Mouse (Mus musculus) inflammation-experienced regulatory T-cells, adult 6 months (primary cell): ENCODE measurements around the gene Cars. TPM values are rescaled to one million over a fixed set of nuclear protein-coding genes. Genes with fewer than 3 reads are reported as not detected.

Source experiments
- ATAC-seq: one replicate; pipeline ENCODE4 v1.8.0; 2017
- polyA plus RNA-seq, 3 experiments: library from polyadenylated mRNA; unstranded; fragments of 100-300 nt; shearing (Covaris generic); gene quantifications; one replicate each; pipeline ENCODE4 v1.2.1; 2017

The Cars gene
- polyA plus RNA-seq, 3 experiments from 2014 or later = 29.9 to 40.2 (median 31.2) TPM

GRCm38 (mm10) chr7:143510593-143511334 lies 89.1 kb downstream of the Cars start:
- no peak for ATAC-seq

GRCm38 (mm10) chr7:143509566-143509965 lies 90.3 kb downstream of the Cars start:
- no peak for ATAC-seq

Other genes with a start within 250 kb of the Cars start
- under 1 TPM in 2 of 3 experiments, not detected in 1; 0.25 to 0.64 TPM for gene Cdkn1c, start 139.0 kb downstream of the Cars start, polyA plus RNA-seq
- under 1 TPM in 1 of 3 experiments, not detected in 2; 0.54 TPM for gene Slc22a18, start 126.4 kb downstream of the Cars start, polyA plus RNA-seq
- gene Phlda2, start 96.9 kb downstream of the Cars start, polyA plus RNA-seq = not detected
- gene Nap1l4, start 51.0 kb downstream of the Cars start, polyA plus RNA-seq = 100 to 1,000 TPM; 258 to 310 (median 262) TPM
- gene Tnfrsf26, start 28.6 kb upstream of the Cars start, polyA plus RNA-seq = 100 to 1,000 TPM in 2 of 3 experiments, 10 to 100 TPM in 1; 73.7 to 122 (median 117) TPM
- gene Tnfrsf22, start 49.6 kb upstream of the Cars start, polyA plus RNA-seq = 10 to 100 TPM in 2 of 3 experiments, 1 to 10 TPM in 1; 6.9 to 21.9 (median 16.0) TPM
- 1 to 10 TPM; 3.3 to 5.0 (median 4.4) TPM for gene Tnfrsf23, start 85.8 kb upstream of the Cars start, polyA plus RNA-seq
- gene Osbpl5, start 156.9 kb upstream of the Cars start, polyA plus RNA-seq = 10 to 100 TPM; 19.0 to 34.0 (median 31.8) TPM
- gene Mrgprg, start 166.9 kb upstream of the Cars start, polyA plus RNA-seq = not detected
- 1 to 10 TPM; 3.9 to 6.4 (median 4.2) TPM for gene Mrgpre, start 184.4 kb upstream of the Cars start, polyA plus RNA-seq
- gene Nadsyn1, start 222.8 kb upstream of the Cars start, polyA plus RNA-seq = 10 to 100 TPM; 15.0 to 20.2 (median 20.2) TPM
- 10 to 100 TPM; 37.5 to 57.8 (median 41.0) TPM for gene Dhcr7, start 223.1 kb upstream of the Cars start, polyA plus RNA-seq